Comparison of ENCODE assay signal across 32 mouse cellular contexts in genomic region chr17:56823352-56823751, GRCm38 (mm10). TPM values are rescaled to one million over a fixed set of nuclear protein-coding genes. Genes with fewer than 3 reads are reported as not detected.
"Had no signal": no experiment of that assay in that cellular context is flagged by ENCODE, and none has a peak within 500 bp of the region (broad histone marks: within the 10 kb centered on the region; RNA-seq: fewer than 3 reads in every experiment).

No protein-coding gene starts in this region.

- H3K27ac ChIP-seq: kidney, embryonic 15.5 days; left cerebral cortex, adult 2 months; liver, embryonic 14.5 days; midbrain, embryonic 12.5 days; neural tube, embryonic 13.5 days; stomach, embryonic 15.5 days had no signal

- H3K9ac ChIP-seq: kidney, embryonic 15.5 days; liver, embryonic 14.5 days; midbrain, embryonic 12.5 days; neural tube, embryonic 13.5 days; stomach, embryonic 15.5 days had no signal

- ATAC-seq: midbrain, embryonic 16.5 days had no signal

- H3K4me2 ChIP-seq: kidney, embryonic 15.5 days; midbrain, embryonic 12.5 days; neural tube, embryonic 13.5 days; stomach, embryonic 15.5 days had no signal

- H3K9me3 ChIP-seq: kidney, embryonic 15.5 days; midbrain, embryonic 12.5 days; neural tube, embryonic 13.5 days; stomach, embryonic 15.5 days had no signal

- H3K27me3 ChIP-seq: stomach, embryonic 15.5 days had no signal

- DNase-seq: kidney, adult 11 months; kidney, adult 8-10 months; kidney, postnatal 10 days; kidney, postnatal 36 days; layer of hippocampus, postnatal 36 days; lung, adult 2 months; lung, postnatal 14 days; lung, postnatal 4 days; retina, postnatal 1 day; right cerebral cortex, postnatal 25 days; spleen, adult 18-20 months; thymus, postnatal 25 days had no signal

- H3K4me3 ChIP-seq: kidney, embryonic 15.5 days; left cerebral cortex, adult 2 months; midbrain, embryonic 12.5 days; myocyte; neural tube, embryonic 13.5 days; stomach, embryonic 15.5 days had no signal

- H3K4me1 ChIP-seq: kidney, embryonic 15.5 days had no signal

- H3K36me3 ChIP-seq: kidney, embryonic 15.5 days; midbrain, embryonic 12.5 days; neural tube, embryonic 13.5 days; stomach, embryonic 15.5 days had no signal

RNA-seq across cellular contexts. Expression of gene Acsbg2, which starts 50.9 kb away (rescaled TPM):
- total RNA-seq: layer of hippocampus, adult 8-10 months; layer of hippocampus, postnatal 10 days; layer of hippocampus, postnatal 36 days; left cerebral cortex, adult 2 months; left cerebral cortex, postnatal 10 days; left cerebral cortex, postnatal 36 days; megakaryocyte progenitor cell, adult 5-6 weeks; megakaryocyte-erythroid progenitor cell, adult 5-6 weeks; monocyte, adult 5-6 weeks; neutrophil, adult 5-6 weeks had no signal
- polyA plus RNA-seq: kidney, embryonic 15.5 days; limb, embryonic 11.5 days; limb, embryonic 14.5 days; liver, embryonic 14.5 days; lung, adult 2 months; lung, embryonic 16.5 days; midbrain, embryonic 12.5 days; midbrain, embryonic 16.5 days; myocyte; neural tube, embryonic 13.5 days; stomach, embryonic 15.5 days; thymus, postnatal 0 days had no signal

RNA-seq across cellular contexts. Expression of gene 1700061G19Rik, which starts 51.9 kb away (rescaled TPM):
- total RNA-seq: left cerebral cortex, adult 2 months; megakaryocyte-erythroid progenitor cell, adult 5-6 weeks; monocyte, adult 5-6 weeks; neutrophil, adult 5-6 weeks had no signal
